Mouse (Mus musculus) midbrain, embryonic 16.5 days (tissue): ENCODE data around the gene Naa40. TPM values are rescaled to one million over a fixed set of nuclear protein-coding genes. Genes with fewer than 3 reads are reported as not detected.

Source experiments
- ATAC-seq: fragments of 200-750 bp; cut with Nextera tagmentation; 2 replicates; pipeline ENCODE4 v1.8.0; 2017; ENCODE audit warnings: moderate TSS enrichment
- H3K27ac ChIP-seq: fragments of 300-500 bp; sonication (generic); 2 replicates; pipeline ENCODE4 v1.5.1; 2014; ENCODE audit warnings: mild to moderate bottlenecking, low read length, mixed read lengths
- H3K27me3 ChIP-seq: fragments of 300-500 bp; sonication (generic); 2 replicates; pipeline ENCODE4 v1.6.1; 2014; ENCODE audit warnings: low read depth, low read length, mixed read lengths; ENCODE audit not compliant: control insufficient read depth, insufficient read depth
- H3K36me3 ChIP-seq: fragments of 300-500 bp; sonication (generic); 2 replicates; pipeline ENCODE4 v1.6.1; 2014; ENCODE audit warnings: mild to moderate bottlenecking, low read length, moderate library complexity, mixed read lengths; ENCODE audit not compliant: control insufficient read depth, insufficient read depth
- H3K4me1 ChIP-seq: fragments of 300-500 bp; sonication (generic); 2 replicates; pipeline ENCODE4 v1.6.1; 2014; ENCODE audit warnings: mild to moderate bottlenecking, low read length, mixed read lengths; ENCODE audit not compliant: control insufficient read depth, insufficient read depth
- H3K4me2 ChIP-seq: fragments of 300-500 bp; sonication (generic); 2 replicates; pipeline ENCODE4 v1.6.1; 2014; ENCODE audit warnings: mild to moderate bottlenecking, low read length, mixed read lengths
- H3K4me3 ChIP-seq: fragments of 300-500 bp; sonication (generic); 2 replicates; pipeline ENCODE4 v1.5.1; 2014; ENCODE audit warnings: low read depth, mild to moderate bottlenecking, low read length, moderate library complexity, mixed read lengths
- H3K9ac ChIP-seq: fragments of 300-500 bp; sonication (generic); 2 replicates; pipeline ENCODE4 v1.6.1; 2014; ENCODE audit warnings: low read depth, low read length, mixed read lengths
- H3K9me3 ChIP-seq: fragments of 300-500 bp; sonication (generic); replicated peaks from 2 replicates; pipeline ENCODE4 v1.6.1; 2014; ENCODE audit warnings: mild to moderate bottlenecking, low read length, mixed read lengths; ENCODE audit not compliant: control insufficient read depth, poor library complexity, severe bottlenecking
- WGBS: fragments of 180-500 bp; shearing (Covaris S2); extraction: QIAGEN DNeasy Blood & Tissue Kit; methylation state at CpG from one replicate; pipeline ENCODE4 v1.1.7; 2014; 5-methylcytosine and 5-hydroxymethylcytosine counted together
- polyA plus RNA-seq: library from polyadenylated mRNA; unstranded; fragments of >200 nt; fragmentation: Nextera tagmentation; extraction: Ambion mirVana; gene quantifications from 2 replicates; pipeline ENCODE4 v1.2.1, GENCODE M21; 2015

Gene Naa40
- 68.1 and 69.6 TPM in 2 replicates for polyA plus RNA-seq

DNA sequence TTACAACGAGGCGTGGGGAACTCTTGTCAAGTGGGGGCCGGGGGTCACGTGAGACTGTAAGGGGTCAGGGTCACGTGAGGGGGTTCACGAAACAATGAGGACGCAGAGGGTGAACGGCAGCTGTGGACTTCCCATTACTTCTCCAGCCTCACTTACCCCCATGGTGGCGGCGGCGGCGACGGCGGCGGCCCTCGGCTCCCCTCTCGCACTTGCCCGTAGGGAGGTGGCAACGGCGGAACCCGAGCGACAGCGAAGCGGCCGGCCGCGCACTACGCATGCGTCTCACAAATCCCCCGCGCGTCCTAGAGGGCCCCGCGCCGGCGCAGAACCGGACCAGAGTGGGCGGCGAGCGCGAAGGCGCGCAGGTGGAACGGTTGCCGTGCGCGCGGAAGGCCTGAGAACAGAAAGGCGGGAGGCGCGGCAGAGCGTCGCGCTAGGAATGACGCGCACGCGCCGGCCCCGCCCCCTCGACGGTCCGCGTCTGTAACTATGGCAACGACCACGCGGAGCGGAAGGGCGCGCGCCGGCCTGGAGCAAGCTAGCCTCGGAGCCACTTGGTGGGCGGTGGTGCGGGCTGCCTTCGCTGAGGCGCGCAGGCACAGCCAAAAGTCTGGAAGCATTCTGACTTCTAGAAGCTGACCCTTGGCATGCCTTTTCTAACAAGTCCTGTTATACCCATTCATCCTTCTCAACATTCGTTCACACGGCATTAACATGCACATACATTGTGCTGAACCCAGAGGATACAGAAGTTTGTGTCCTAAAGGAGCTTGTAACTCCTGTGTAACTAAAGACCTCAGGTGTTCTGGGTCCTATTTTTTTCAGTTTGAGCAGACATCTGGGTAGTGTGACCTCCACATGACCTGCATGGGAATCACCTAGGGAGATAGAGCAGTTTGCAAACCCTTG is at the start of gene Naa40:
Gene Naa40 (minus strand): TSS at position 402 of the 909 bp plus-strand sequence.
- WGBS = 0% methylated on average over 79 of the region's 80 CpGs
- H3K9ac ChIP-seq = peak within 1 kb of the TSS; percentile 66
- H3K27me3 ChIP-seq = no peaks in the 10 kb centered on the region
- no peaks in the 10 kb centered on the region for H3K9me3 ChIP-seq
- peak within 1 kb of the TSS; percentile 75 for H3K4me3 ChIP-seq
- H3K4me2 ChIP-seq = peak within 1 kb of the TSS; percentile 68
- H3K36me3 ChIP-seq = no peaks in the 10 kb centered on the region
- H3K27ac ChIP-seq = peak within 1 kb of the TSS; percentile 87
- H3K4me1 ChIP-seq = peaks cover 14% of the 10 kb centered on the region
- ATAC-seq = peak; percentile 97

DNA sequence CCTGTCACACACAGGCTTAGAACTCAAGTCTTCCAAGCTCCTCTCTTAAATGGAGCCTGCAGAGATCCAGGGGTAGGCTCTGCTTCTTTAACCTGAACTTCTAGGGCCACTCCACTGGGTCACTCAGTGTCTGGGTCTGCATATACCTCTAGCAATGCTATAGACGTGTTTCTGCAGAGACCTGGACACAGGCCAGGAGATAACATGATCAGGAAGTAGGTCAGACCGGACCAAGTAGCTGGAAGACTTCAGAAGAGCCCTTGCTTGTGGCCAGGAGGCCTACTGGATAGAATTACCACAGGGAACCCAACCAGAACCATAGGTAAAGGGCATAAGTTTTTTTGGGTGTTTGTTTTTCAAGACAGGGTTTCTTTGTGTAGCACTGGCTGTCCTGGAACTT is 48.8 kb upstream of the Naa40 start:
- no peak overlapping the region for H3K4me3 ChIP-seq
- no peak overlapping the region for H3K27ac ChIP-seq
- peaks cover 21% of the 10 kb centered on the region for H3K36me3 ChIP-seq
- no peak for ATAC-seq
- 0 out of 2 replicates have a peak, but pooled peaks cover 5% of the 10 kb centered on the region for H3K4me1 ChIP-seq
- 82% methylated on average over 2 of the region's 2 CpGs for WGBS
- H3K27me3 ChIP-seq = no peaks in the 10 kb centered on the region
- H3K4me2 ChIP-seq = no peak overlapping the region
- no peaks in the 10 kb centered on the region for H3K9me3 ChIP-seq
- H3K9ac ChIP-seq = no peak overlapping the region

DNA sequence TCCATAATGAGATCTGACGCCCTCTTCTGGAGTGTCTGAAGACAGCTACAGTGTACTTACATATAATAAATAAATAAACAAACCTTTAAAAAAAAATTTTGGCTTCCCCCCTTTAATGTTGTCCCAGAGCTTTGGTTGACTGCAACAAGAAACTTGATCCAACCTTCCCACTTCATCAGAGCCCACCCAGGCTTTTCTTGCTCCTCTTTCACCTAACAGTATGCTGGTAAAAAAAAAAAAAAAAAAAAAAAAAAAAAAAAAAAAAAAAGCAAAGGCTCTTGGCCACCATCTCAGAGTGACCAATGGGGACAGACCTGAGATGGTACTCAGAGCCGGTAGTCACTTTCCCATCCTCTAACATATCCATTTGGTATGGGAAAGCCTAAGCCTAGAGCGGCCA is 47.3 kb upstream of the Naa40 start:
- Histone ChIP-seq H3K9ac (no peak overlapping the region), H3K4me3 (no peak overlapping the region), H3K27me3 (no peaks in the 10 kb centered on the region), H3K27ac (no peak overlapping the region), H3K4me1 (0 out of 2 replicates have a peak, but pooled peaks cover 3% of the 10 kb centered on the region), H3K9me3 (no peaks in the 10 kb centered on the region), H3K36me3 (peaks cover 31% of the 10 kb centered on the region), H3K4me2 (no peak overlapping the region)
- no peak for ATAC-seq
- 92% methylated on average over 3 of the region's 3 CpGs for WGBS

DNA sequence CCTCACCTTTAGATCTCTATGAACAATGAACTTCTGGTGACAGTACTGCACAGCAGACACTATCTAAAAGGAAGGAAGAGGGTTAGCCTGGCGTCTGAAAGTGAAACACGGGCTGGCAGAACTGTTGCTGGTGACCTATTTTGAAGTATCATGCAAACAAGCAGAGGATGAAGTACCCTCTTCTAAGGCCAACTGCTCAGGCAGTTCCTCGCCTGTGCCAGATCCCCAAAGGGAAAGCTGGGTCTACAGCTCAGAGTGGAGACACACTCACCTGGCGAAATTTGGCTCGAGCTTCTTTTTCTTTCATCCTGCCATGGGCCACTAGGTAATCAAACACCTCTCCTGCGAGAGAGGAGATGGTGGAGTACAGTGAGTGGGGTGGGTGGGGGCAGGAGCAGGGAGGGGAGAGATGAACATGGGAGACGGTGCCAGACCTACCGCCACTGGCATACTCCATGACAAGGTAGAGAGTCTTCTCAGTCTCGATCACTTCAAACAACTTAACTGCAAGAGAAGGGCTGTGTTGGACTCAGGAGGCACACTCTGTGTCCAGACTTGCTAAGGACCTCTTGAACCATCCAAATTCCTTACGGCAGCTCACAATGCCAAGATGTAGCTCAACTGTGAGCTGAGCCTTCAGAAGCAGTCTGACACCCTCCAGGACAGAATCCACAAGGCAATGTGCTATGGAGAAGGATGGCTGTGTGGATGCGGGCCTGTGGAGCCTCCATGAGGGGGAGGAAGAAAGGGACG is 45.8 kb upstream of the Naa40 start:
- no peak for ATAC-seq
- 91% methylated on average over 12 of the region's 12 CpGs for whole genome bisulfite sequencing
- peaks cover 41% of the 10 kb centered on the region for H3K36me3 ChIP-seq

DNA sequence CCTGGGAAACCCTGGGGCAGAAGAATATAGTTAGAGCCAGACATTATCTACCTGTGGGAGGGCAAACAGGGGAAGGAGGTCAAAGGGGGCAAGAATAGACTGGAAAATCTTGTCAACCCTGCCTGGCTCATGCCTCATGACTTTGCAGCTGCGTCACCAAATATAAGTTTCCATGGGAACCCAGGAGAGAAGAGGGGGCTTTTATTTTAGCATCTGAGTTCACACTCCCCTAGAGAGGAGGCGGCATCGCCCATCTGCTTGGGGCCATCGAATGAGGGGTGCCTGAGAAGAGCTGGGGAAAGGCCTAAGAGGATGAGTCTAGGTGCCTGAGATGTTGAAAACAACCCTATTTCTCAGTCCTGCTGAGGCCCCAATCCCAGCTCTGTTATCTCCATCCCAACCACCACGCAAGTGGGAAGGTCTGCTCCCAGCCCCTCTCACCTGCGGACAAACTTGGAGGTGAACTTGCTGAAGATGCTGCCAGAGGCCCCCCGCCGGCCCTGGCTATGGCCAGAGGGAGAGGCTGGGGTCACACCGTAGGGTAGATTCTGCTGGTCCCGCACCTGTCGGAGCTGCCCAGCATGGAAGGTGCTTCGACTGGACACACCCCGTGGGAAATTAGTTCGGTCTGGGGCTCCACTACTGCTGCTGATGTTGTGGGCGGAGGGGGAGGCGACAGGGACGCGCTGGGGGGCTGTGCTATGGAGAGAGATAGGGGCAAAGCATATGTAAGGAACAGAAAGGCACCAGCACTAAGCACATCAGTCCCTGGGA is 39.8 kb upstream of the Naa40 start:
- Histone ChIP-seq H3K27ac (no peak overlapping the region), H3K27me3 (no peaks in the 10 kb centered on the region), H3K4me1 (peaks cover 6% of the 10 kb centered on the region; the same call in 1 of the 2 replicates), H3K36me3 (peaks cover 33% of the 10 kb centered on the region), H3K4me3 (no peak overlapping the region), H3K4me2 (no peak overlapping the region), H3K9me3 (no peaks in the 10 kb centered on the region), H3K9ac (no peak overlapping the region)
- WGBS = 85% methylated on average over 18 of the region's 18 CpGs
- no peak for ATAC-seq

More for the DNA sequence above, 45.8 kb upstream of the Naa40 start:
- no peak overlapping the region for H3K4me3 ChIP-seq
- H3K4me1 ChIP-seq = 0 out of 2 replicates have a peak, but pooled peaks cover 3% of the 10 kb centered on the region
- no peak overlapping the region for H3K9ac ChIP-seq
- no peaks in the 10 kb centered on the region for H3K9me3 ChIP-seq
- H3K4me2 ChIP-seq = no peak overlapping the region
- no peak overlapping the region for H3K27ac ChIP-seq
- no peaks in the 10 kb centered on the region for H3K27me3 ChIP-seq

DNA sequence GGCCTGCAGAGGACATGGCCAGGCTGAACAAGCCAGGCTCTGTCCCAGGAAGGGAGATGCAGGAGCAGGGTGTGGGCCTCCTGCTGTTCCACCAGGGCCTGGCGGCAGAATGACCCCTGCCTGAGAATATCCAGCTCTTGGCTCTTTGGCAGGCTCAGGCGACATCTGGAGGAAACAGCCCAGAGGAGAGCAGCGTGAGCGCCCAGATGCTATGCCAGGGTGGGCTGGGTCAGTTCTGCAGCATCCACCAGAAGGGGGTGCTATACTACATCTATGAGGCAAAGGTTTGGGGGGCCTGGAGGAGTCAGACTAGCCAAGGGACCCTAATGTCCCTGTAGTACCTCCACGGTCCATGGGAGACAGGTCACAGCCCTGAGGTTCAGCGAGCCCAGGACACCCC is 38.1 kb upstream of the Naa40 start:
- H3K27ac ChIP-seq = peak overlapping the region; percentile 31; the same call in 1 of the 2 replicates
- H3K9ac ChIP-seq = 0 out of 2 replicates have a peak overlapping the region, but pooled peaks have one; percentile 2
- no peak overlapping the region for H3K4me2 ChIP-seq
- H3K9me3 ChIP-seq = no peaks in the 10 kb centered on the region
- no peak overlapping the region for H3K4me3 ChIP-seq
- peaks cover 8% of the 10 kb centered on the region for H3K4me1 ChIP-seq
- no peak for ATAC-seq
- H3K36me3 ChIP-seq = peaks cover 26% of the 10 kb centered on the region
- no peaks in the 10 kb centered on the region for H3K27me3 ChIP-seq
- WGBS = 34% methylated on average over 6 of the region's 6 CpGs

DNA sequence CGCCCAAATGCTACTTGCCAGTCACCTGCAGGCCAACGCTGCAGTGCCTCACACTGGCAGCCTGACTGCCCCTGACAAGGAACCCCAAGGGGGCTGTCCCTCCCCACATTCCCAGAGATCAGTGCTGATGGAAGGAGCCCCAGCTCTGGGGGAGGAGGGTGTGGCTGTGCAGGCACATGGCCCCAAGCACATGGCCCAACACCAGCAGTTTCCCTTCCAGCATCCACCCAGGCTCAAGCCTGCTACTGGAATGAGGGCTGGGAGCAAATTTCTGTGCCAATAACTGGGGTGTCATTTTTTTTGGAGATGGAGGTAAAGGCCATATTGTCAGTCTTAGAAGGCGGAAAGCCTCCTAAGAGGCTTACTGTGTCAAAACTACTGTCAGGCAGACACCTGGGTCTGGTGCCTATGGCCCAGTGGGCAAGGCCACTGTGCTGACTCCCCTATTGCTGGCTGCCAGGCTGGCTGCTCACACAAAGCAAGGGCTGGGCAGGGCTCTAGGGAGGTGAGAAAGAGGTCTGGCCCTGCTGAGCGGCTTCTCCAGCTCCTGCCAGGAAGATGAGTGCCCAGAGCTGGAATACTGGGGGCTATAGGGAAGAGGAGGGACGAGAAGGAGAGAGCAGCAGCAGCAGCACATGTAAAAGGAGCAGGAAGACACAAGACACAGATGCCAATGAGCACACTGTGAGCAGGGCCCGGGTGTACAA is 37.4 kb upstream of the Naa40 start:
- H3K4me3 ChIP-seq = no peak overlapping the region
- WGBS = 68% methylated on average over 6 of the region's 6 CpGs
- H3K9ac ChIP-seq = peak overlapping the region; percentile 2; the same call in 1 of the 2 replicates
- peaks cover 8% of the 10 kb centered on the region for H3K4me1 ChIP-seq
- no peak overlapping the region for H3K4me2 ChIP-seq
- peak overlapping the region; percentile 31; the same call in 1 of the 2 replicates for H3K27ac ChIP-seq
- peaks cover 30% of the 10 kb centered on the region for H3K36me3 ChIP-seq
- ATAC-seq = no peak
- no peaks in the 10 kb centered on the region for H3K27me3 ChIP-seq
- no peaks in the 10 kb centered on the region for H3K9me3 ChIP-seq

DNA sequence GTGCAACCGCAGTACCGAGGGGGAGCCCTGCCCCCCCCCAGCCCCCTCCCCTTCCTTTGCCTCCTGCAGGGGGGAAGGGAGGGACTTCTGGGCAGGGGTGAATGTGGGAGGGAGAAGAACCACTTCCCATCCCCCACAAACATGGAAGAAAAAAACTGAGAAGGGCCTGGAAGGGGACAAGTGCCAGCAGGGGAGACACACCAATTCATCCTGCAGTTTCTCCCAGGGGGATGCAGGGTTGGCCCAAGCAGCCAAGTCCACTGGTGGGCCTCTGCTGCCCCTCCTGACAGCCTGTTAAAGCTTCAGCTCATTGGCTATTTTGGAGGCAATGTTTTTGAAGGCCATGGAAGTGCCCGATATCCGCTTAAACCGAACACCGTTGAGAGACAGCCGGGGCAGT is 35.8 kb upstream of the Naa40 start:
- Histone ChIP-seq H3K9me3 (no peaks in the 10 kb centered on the region), H3K27ac (peak overlapping the region; percentile 80), H3K4me1 (peaks cover 10% of the 10 kb centered on the region), H3K4me3 (no peak overlapping the region), H3K27me3 (no peaks in the 10 kb centered on the region), H3K4me2 (no peak overlapping the region), H3K36me3 (peaks cover 26% of the 10 kb centered on the region), H3K9ac (no peak overlapping the region)
- no peak for ATAC-seq
- WGBS = 65% methylated on average over 7 of the region's 7 CpGs
